Mouse (Mus musculus): ENCODE results near the gene Kcnip4.

DNA sequence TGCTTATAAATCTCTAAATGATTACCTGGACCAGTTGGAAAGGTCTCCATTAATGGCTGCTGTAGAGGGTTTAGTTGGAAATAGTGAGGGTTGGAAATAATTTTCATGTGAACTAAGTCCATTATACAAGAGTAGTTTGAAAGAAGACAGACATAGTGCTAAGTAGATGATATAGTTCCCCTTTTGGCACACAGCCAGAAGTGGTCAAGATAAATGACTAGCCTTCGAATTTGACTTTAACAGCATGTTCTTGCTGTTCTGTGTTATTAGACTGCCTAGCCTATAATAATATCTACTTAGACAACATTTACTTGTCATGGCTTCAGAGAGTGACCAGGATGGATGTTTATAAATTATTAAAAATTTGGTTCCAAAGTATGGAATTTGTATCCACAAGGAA is 941.3 kb downstream of the Kcnip4 start:
- no peak for TF ChIP-seq CTCF (IDR thresholded peaks at IDR 0.05; ENCODE audit: extremely low read depth, insufficient read length, insufficient replicate concordance, low read depth, low read length)
- TF ChIP-seq POLR2A (IDR thresholded peaks at IDR 0.05; ENCODE audit: low read depth, low read length) = no peak

Measured in small intestine, adult 2 months (tissue).